Mouse (Mus musculus) intestine, embryonic 16.5 days (tissue): ENCODE results near the gene Rlbp1. TPM values are rescaled to one million over a fixed set of nuclear protein-coding genes. Genes with fewer than 3 reads are reported as not detected.
A peak's percentile ranks its signal among the peaks of the same experiment; 100 is the strongest.

ENCODE experiments used
- ATAC-seq: fragments of 200-750 bp; cut with Nextera tagmentation; 2 replicates; pipeline ENCODE4 v1.8.0; 2017; ENCODE audit warnings: moderate TSS enrichment, moderate library complexity
- H3K27ac ChIP-seq: fragments of 300-500 bp; sonication (generic); 2 replicates; pipeline ENCODE4 v1.5.1; 2014; ENCODE audit warnings: mild to moderate bottlenecking, low read length
- H3K27me3 ChIP-seq: fragments of 300-500 bp; sonication (generic); replicated peaks from 2 replicates; pipeline ENCODE4 v1.6.1; 2014; ENCODE audit warnings: low read length, control low read depth, mixed read lengths; ENCODE audit not compliant: control insufficient read depth, insufficient read depth
- H3K36me3 ChIP-seq: fragments of 300-500 bp; sonication (generic); 2 replicates; pipeline ENCODE4 v1.6.1; 2014; ENCODE audit warnings: low read length, control low read depth; ENCODE audit not compliant: control insufficient read depth, insufficient read depth
- H3K4me1 ChIP-seq: fragments of 300-500 bp; sonication (generic); 2 replicates; pipeline ENCODE4 v1.6.1; 2014; ENCODE audit warnings: low read length, control low read depth, mixed read lengths; ENCODE audit not compliant: control insufficient read depth, insufficient read depth
- H3K4me2 ChIP-seq: fragments of 300-500 bp; sonication (generic); 2 replicates; pipeline ENCODE4 v1.6.1; 2014; ENCODE audit warnings: low read depth, low read length, control low read depth
- H3K4me3 ChIP-seq: fragments of 300-500 bp; sonication (generic); 2 replicates; pipeline ENCODE4 v1.5.1; 2014; ENCODE audit warnings: mild to moderate bottlenecking, low read length
- H3K9ac ChIP-seq: fragments of 300-500 bp; sonication (generic); 2 replicates; pipeline ENCODE4 v1.6.1; 2014; ENCODE audit warnings: low read depth, low read length
- H3K9me3 ChIP-seq: fragments of 300-500 bp; sonication (generic); 2 replicates; pipeline ENCODE4 v1.6.1; 2016; ENCODE audit warnings: low read length, control low read depth; ENCODE audit not compliant: control insufficient read depth
- WGBS: fragments of 180-500 bp; shearing (Covaris S2); extraction: QIAGEN DNeasy Blood & Tissue Kit; methylation state at CpG from one replicate; pipeline ENCODE4 v1.1.7; 2014; 5-methylcytosine and 5-hydroxymethylcytosine counted together
- polyA plus RNA-seq: library from polyadenylated mRNA; unstranded; fragments of >200 nt; fragmentation: Nextera tagmentation; extraction: Ambion mirVana; gene quantifications from 2 replicates; pipeline ENCODE4 v1.2.1, GENCODE M21; 2015

Gene Rlbp1
- 0.16 and 0.27 TPM in 2 replicates for polyA plus RNA-seq

GRCm38 (mm10) chr7:79386422-79387133 lies at the start of gene Rlbp1:
TSS of gene Rlbp1 (minus strand) at chr7:79387048.
- Histone ChIP-seq H3K9me3 (no peaks in the 10 kb centered on the region), H3K4me1 (no peaks in the 10 kb centered on the region), H3K36me3 (no peaks in the 10 kb centered on the region), H3K4me3 (no peak within 1 kb of the TSS), H3K9ac (no peak within 1 kb of the TSS), H3K4me2 (no peak within 1 kb of the TSS), H3K27ac (no peak within 1 kb of the TSS), H3K27me3 (no peaks in the 10 kb centered on the region)
- 72% methylated on average over 16 of the region's 16 CpGs for WGBS
- ATAC-seq: no peak

- H3K4me2 ChIP-seq: no peak overlapping the region
- H3K4me3 ChIP-seq: no peak overlapping the region
- no peaks in the 10 kb centered on the region for H3K4me1 ChIP-seq
- H3K27ac ChIP-seq: no peak overlapping the region
- H3K36me3 ChIP-seq: no peaks in the 10 kb centered on the region
- WGBS: 58% methylated on average over 5 of the region's 5 CpGs
- H3K27me3 ChIP-seq: no peaks in the 10 kb centered on the region
- no peak overlapping the region for H3K9ac ChIP-seq
- H3K9me3 ChIP-seq: no peaks in the 10 kb centered on the region
- no peak for ATAC-seq
Observed at GRCm38 (mm10) chr7:79428243-79428642, 41.4 kb upstream of the Rlbp1 start.

GRCm38 (mm10) chr7:79425804-79426203 lies 39.0 kb upstream of the Rlbp1 start:
- Histone ChIP-seq H3K27me3 (no peaks in the 10 kb centered on the region), H3K4me3 (no peak overlapping the region), H3K4me1 (no peaks in the 10 kb centered on the region), H3K9me3 (no peaks in the 10 kb centered on the region), H3K27ac (no peak overlapping the region), H3K9ac (no peak overlapping the region), H3K36me3 (no peaks in the 10 kb centered on the region), H3K4me2 (no peak overlapping the region)
- WGBS: 91% methylated on average over 10 of the region's 10 CpGs
- ATAC-seq: no peak

- Histone ChIP-seq H3K27ac (no peak overlapping the region), H3K4me1 (no peaks in the 10 kb centered on the region), H3K4me2 (no peak overlapping the region), H3K36me3 (no peaks in the 10 kb centered on the region), H3K9ac (no peak overlapping the region), H3K9me3 (no peaks in the 10 kb centered on the region), H3K27me3 (no peaks in the 10 kb centered on the region), H3K4me3 (no peak overlapping the region)
- 89% methylated on average over 10 of the region's 10 CpGs for WGBS
- no peak for ATAC-seq
Observed at GRCm38 (mm10) chr7:79422876-79423275, 36.0 kb upstream of the Rlbp1 start.

- H3K9me3 ChIP-seq: no peaks in the 10 kb centered on the region
- ATAC-seq: no peak
- WGBS: 89% methylated on average over 7 of the region's 7 CpGs
Observed at GRCm38 (mm10) chr7:79419950-79420349, 33.1 kb upstream of the Rlbp1 start.

GRCm38 (mm10) chr7:79414449-79415375 lies 27.9 kb upstream of the Rlbp1 start:
- H3K4me1 ChIP-seq: no peaks in the 10 kb centered on the region
- no peak for ATAC-seq
- WGBS: 74% methylated on average over 18 of the region's 18 CpGs
- H3K4me2 ChIP-seq: no peak overlapping the region
- no peak overlapping the region for H3K9ac ChIP-seq
- H3K4me3 ChIP-seq: no peak overlapping the region
- H3K27me3 ChIP-seq: no peaks in the 10 kb centered on the region
- H3K27ac ChIP-seq: no peak overlapping the region
- H3K9me3 ChIP-seq: no peaks in the 10 kb centered on the region
- no peaks in the 10 kb centered on the region for H3K36me3 ChIP-seq

More at GRCm38 (mm10) chr7:79419950-79420349, 33.1 kb upstream of the Rlbp1 start:
- H3K4me2 ChIP-seq: no peak overlapping the region
- H3K4me3 ChIP-seq: no peak overlapping the region
- no peak overlapping the region for H3K9ac ChIP-seq
- H3K36me3 ChIP-seq: no peaks in the 10 kb centered on the region
- H3K27me3 ChIP-seq: no peaks in the 10 kb centered on the region
- H3K27ac ChIP-seq: no peak overlapping the region
- no peaks in the 10 kb centered on the region for H3K4me1 ChIP-seq

GRCm38 (mm10) chr7:79400296-79400695 lies 13.4 kb upstream of the Rlbp1 start:
- H3K9me3 ChIP-seq: no peaks in the 10 kb centered on the region
- H3K27ac ChIP-seq: no peak overlapping the region
- no peaks in the 10 kb centered on the region for H3K27me3 ChIP-seq
- no peak overlapping the region for H3K9ac ChIP-seq
- 84% methylated on average over 3 of the region's 3 CpGs for WGBS
- no peak overlapping the region for H3K4me2 ChIP-seq
- H3K4me3 ChIP-seq: no peak overlapping the region
- no peaks in the 10 kb centered on the region for H3K36me3 ChIP-seq
- H3K4me1 ChIP-seq: peaks cover 9% of the 10 kb centered on the region
- no peak for ATAC-seq

GRCm38 (mm10) chr7:79398971-79399370 lies 12.1 kb upstream of the Rlbp1 start:
- no peak overlapping the region for H3K27ac ChIP-seq
- H3K9me3 ChIP-seq: no peaks in the 10 kb centered on the region
- ATAC-seq: no peak
- no peaks in the 10 kb centered on the region for H3K36me3 ChIP-seq
- 76% methylated on average over 12 of the region's 12 CpGs for WGBS
- no peak overlapping the region for H3K9ac ChIP-seq
- H3K4me3 ChIP-seq: no peak overlapping the region
- peaks cover 9% of the 10 kb centered on the region for H3K4me1 ChIP-seq
- no peaks in the 10 kb centered on the region for H3K27me3 ChIP-seq
- H3K4me2 ChIP-seq: no peak overlapping the region

GRCm38 (mm10) chr7:79398426-79398825 lies 11.6 kb upstream of the Rlbp1 start:
- Histone ChIP-seq H3K27me3 (no peaks in the 10 kb centered on the region), H3K36me3 (no peaks in the 10 kb centered on the region), H3K4me3 (no peak overlapping the region), H3K9ac (no peak overlapping the region), H3K4me1 (peaks cover 9% of the 10 kb centered on the region), H3K27ac (no peak overlapping the region), H3K4me2 (no peak overlapping the region), H3K9me3 (no peaks in the 10 kb centered on the region)
- WGBS: 59% methylated on average over 8 of the region's 8 CpGs
- ATAC-seq: 0 out of 2 replicates have a peak, but pooled peaks have one; percentile 50
